Mouse (Mus musculus) heart, embryonic 15.5 days (tissue): ENCODE measurements around the gene Pgam2. TPM values are rescaled to one million over a fixed set of nuclear protein-coding genes. Genes with fewer than 3 reads are reported as not detected.

Experiments
- ATAC-seq: fragments of 200-750 bp; cut with Nextera tagmentation; replicated peaks from 2 replicates; pipeline ENCODE4 v1.8.0; 2017; ENCODE audit warnings: low read depth, moderate TSS enrichment; ENCODE audit not compliant: insufficient number of reproducible peaks, insufficient read depth, low FRiP score
- H3K27ac ChIP-seq: fragments of 300-500 bp; sonication (generic); 2 replicates; pipeline ENCODE4 v1.5.1; 2015; ENCODE audit warnings: mild to moderate bottlenecking, inconsistent platforms
- H3K27me3 ChIP-seq: fragments of 300-500 bp; sonication (generic); 2 replicates; pipeline ENCODE4 v1.6.1; 2015; ENCODE audit warnings: inconsistent platforms
- H3K36me3 ChIP-seq: fragments of 300-500 bp; sonication (generic); 2 replicates; pipeline ENCODE4 v1.6.1; 2015; ENCODE audit warnings: mild to moderate bottlenecking, inconsistent platforms
- H3K4me1 ChIP-seq: fragments of 300-500 bp; sonication (generic); replicated peaks from 2 replicates; pipeline ENCODE4 v1.6.1; 2015; ENCODE audit warnings: inconsistent platforms
- H3K4me2 ChIP-seq: fragments of 300-500 bp; sonication (generic); 2 replicates; pipeline ENCODE4 v1.6.1; 2015; ENCODE audit warnings: inconsistent platforms, mild to moderate bottlenecking, moderate library complexity
- H3K4me3 ChIP-seq: fragments of 300-500 bp; sonication (generic); 2 replicates; pipeline ENCODE4 v1.5.1; 2015; ENCODE audit warnings: mild to moderate bottlenecking, inconsistent platforms
- H3K9ac ChIP-seq: fragments of 300-500 bp; sonication (generic); 2 replicates; pipeline ENCODE4 v1.6.1; 2015; ENCODE audit warnings: mild to moderate bottlenecking, inconsistent platforms
- H3K9me3 ChIP-seq: fragments of 300-500 bp; sonication (generic); replicated peaks from 2 replicates; pipeline ENCODE4 v1.6.1; 2016; ENCODE audit warnings: inconsistent platforms
- WGBS: fragments of 180-500 bp; shearing (Covaris S2); methylation state at CpG from one replicate; pipeline ENCODE4 v1.1.7; 2015; ENCODE audit warnings: mixed read lengths; 5-methylcytosine and 5-hydroxymethylcytosine counted together
- polyA plus RNA-seq: library from polyadenylated mRNA; unstranded; fragments of >200 nt; fragmentation: Nextera tagmentation; extraction: Ambion mirVana; gene quantifications from 2 replicates; pipeline ENCODE4 v1.2.1, GENCODE M21; 2015

Pgam2 gene
- polyA plus RNA-seq, 1 experiment from 2014 or later: 993 TPM

DNA sequence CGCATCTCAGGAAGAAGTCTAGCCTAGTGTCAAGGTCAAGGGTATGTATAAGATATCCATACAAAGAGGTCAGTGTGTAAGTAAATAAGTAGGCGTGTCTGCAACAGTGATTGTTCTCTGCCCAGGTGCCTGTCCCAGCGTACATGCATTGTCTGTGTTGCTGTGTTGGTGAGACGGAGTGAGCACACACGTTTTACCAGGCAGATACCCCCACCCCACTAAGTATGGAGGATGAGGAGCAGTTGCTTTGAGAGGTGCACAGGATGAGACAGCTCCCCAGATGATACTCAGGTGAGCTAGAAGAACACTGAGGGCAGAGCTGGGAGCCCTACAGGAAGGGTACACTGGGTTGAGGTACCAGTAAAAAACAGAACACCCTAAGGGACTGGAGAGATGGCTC lies 641 bp upstream of the Pgam2 start:
- no peak for ATAC-seq
- 51% methylated on average over 5 of the region's 5 CpGs for WGBS
- Histone ChIP-seq H3K9ac (no peak overlapping the region), H3K4me3 (no peak overlapping the region), H3K4me2 (peak overlapping the region; percentile 55), H3K4me1 (peaks cover 38% of the 10 kb centered on the region), H3K9me3 (no peaks in the 10 kb centered on the region), H3K27ac (peak overlapping the region; percentile 91), H3K36me3 (peaks cover 22% of the 10 kb centered on the region), H3K27me3 (no peaks in the 10 kb centered on the region)

DNA sequence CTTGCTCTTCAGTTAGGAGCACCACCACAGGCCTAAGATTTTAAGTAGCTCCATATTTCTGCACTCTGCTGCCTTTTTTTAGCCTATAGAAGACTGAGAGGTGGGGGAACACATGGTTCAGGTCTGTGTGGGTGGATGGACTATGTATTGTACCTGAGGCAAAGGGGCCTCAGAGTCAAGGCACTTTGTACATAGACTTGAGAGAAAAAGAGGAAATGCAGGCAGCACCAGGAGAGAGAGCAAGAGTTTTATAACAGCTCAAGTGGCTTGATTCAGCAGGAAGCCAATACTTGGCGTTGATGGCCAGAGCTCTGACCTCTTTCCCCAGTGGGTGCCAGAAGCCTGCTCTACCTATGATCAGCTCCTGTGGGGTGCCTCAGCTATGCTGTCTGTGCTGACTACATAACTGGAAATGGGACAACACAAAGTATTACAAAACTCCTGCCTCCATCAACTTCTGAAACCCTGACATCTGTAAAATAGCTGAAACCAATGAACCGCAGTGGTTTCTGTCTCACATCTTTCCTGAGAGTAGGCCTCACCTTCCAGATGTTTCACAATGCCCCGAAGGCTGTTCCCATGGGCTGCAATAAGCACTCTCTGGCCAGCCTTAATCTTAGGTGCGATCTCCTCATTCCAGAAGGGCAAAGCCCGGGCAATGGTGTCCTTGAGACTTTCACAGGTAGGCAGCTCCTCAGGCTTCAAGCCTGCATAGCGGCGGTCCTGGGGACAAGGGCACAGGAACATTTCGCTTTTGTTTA lies 896 bp downstream of the Pgam2 start:
- H3K4me3 ChIP-seq: peak overlapping the region; percentile 63
- peaks cover 38% of the 10 kb centered on the region for H3K4me1 ChIP-seq
- H3K27me3 ChIP-seq: no peaks in the 10 kb centered on the region
- no peak for ATAC-seq
- H3K27ac ChIP-seq: peak overlapping the region; percentile 91
- H3K9me3 ChIP-seq: no peaks in the 10 kb centered on the region
- H3K9ac ChIP-seq: peak overlapping the region; percentile 79
- WGBS: 50% methylated on average over 8 of the region's 8 CpGs
- H3K4me2 ChIP-seq: peak overlapping the region; percentile 55
- peaks cover 35% of the 10 kb centered on the region for H3K36me3 ChIP-seq

DNA sequence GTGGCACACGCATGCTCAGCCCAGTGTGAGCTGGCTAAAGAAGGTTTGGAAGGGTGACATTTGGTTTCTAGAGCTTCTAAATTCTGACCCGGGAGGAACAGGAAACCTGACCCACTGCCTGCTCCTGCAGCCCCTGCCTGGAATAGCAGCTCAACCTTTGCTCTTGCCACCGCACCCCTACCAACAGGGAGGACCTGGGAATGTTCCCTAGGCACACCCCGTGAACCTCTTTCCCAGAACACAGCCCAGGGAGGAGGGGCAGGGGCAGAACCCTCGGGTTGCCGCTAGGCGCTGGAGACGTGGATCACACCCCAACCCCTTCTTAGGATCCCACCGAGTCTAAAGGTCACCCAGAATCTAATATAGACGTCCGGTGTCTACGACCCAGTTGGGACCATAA lies 1.5 kb downstream of the Pgam2 start:
- H3K27ac ChIP-seq: peak overlapping the region; percentile 91
- H3K36me3 ChIP-seq: peaks cover 42% of the 10 kb centered on the region
- H3K9ac ChIP-seq: peak overlapping the region; percentile 79
- 34% methylated on average over 12 of the region's 12 CpGs for WGBS
- ATAC-seq: 0 out of 2 replicates have a peak, but pooled peaks have one; percentile 24
- no peaks in the 10 kb centered on the region for H3K9me3 ChIP-seq
- H3K27me3 ChIP-seq: no peaks in the 10 kb centered on the region
- peak overlapping the region; percentile 63 for H3K4me3 ChIP-seq
- peaks cover 38% of the 10 kb centered on the region for H3K4me1 ChIP-seq
- peak overlapping the region; percentile 55 for H3K4me2 ChIP-seq

DNA sequence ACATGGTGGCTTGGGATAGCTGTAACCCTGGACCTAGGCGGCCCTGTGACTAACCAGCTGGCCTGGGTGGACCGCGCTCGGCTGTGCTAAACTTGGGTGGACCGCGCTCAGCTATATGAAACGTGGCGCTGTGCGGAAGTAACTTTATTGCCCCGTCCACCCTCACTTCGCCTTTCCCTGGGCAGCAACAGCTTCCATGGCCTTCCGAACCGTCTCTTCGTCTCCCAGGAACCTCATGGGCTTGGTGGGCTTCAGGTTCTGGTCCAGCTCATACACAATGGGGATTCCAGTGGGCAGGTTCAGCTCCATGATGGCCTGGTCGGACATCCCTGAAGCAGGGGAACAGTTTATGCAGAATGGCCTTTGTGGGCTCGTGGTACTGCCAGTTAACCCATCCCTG lies 2.0 kb downstream of the Pgam2 start:
- peak overlapping the region; percentile 91 for H3K27ac ChIP-seq
- H3K9me3 ChIP-seq: no peaks in the 10 kb centered on the region
- H3K4me2 ChIP-seq: peak overlapping the region; percentile 55
- peak overlapping the region; percentile 79 for H3K9ac ChIP-seq
- peak overlapping the region; percentile 63 for H3K4me3 ChIP-seq
- peaks cover 47% of the 10 kb centered on the region for H3K36me3 ChIP-seq
- peaks cover 43% of the 10 kb centered on the region for H3K4me1 ChIP-seq
- no peak for ATAC-seq
- 89% methylated on average over 16 of the region's 16 CpGs for WGBS
- no peaks in the 10 kb centered on the region for H3K27me3 ChIP-seq

DNA sequence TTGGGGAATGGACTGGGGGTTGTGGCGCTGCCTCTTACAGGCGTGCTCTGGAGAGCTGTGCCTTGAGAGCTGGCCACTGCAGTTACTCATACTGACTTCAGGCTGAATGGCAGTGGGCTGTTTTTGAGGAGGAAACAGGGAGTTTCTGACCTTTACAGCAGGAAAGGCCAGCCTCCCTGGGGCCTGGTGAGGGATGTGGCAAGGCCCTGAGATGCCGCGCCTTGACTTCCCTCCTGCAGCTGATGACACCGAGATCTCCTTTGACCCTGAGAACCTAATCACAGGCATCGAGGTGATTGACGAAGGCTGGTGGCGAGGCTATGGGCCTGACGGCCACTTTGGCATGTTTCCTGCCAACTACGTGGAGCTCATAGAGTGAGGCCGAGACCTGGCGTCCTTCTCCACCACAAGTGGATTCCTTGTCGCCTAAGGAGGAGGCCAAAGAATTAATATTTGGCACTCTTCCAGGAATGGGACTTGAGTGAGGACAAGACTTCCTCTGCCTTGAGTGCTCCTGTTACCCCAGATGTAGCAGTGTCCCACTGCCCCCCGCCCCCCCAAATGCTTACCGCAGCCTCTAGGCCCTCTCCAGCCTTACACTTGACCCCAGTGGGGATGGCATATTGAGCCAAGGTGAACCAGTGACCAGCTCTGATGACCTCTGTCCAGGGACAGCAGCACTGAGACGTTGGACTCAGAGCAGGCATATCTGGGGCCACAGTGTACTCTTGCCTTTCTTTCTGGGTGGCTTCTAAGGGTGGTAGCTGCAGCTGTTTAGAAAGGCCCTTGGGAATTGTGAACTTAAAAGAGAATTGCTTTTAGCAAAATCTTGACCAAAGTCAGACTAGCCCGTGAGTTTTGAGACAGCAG lies 3.7 kb downstream of the Pgam2 start:
- no peak overlapping the region for H3K4me2 ChIP-seq
- H3K9me3 ChIP-seq: no peaks in the 10 kb centered on the region
- ATAC-seq: no peak
- no peak overlapping the region for H3K9ac ChIP-seq
- H3K36me3 ChIP-seq: peaks cover 53% of the 10 kb centered on the region
- no peaks in the 10 kb centered on the region for H3K27me3 ChIP-seq
- peak overlapping the region; percentile 91; the same call in 1 of the 2 replicates for H3K27ac ChIP-seq
- 62% methylated on average over 17 of the region's 17 CpGs for WGBS
- H3K4me3 ChIP-seq: no peak overlapping the region
- H3K4me1 ChIP-seq: peaks cover 57% of the 10 kb centered on the region

DNA sequence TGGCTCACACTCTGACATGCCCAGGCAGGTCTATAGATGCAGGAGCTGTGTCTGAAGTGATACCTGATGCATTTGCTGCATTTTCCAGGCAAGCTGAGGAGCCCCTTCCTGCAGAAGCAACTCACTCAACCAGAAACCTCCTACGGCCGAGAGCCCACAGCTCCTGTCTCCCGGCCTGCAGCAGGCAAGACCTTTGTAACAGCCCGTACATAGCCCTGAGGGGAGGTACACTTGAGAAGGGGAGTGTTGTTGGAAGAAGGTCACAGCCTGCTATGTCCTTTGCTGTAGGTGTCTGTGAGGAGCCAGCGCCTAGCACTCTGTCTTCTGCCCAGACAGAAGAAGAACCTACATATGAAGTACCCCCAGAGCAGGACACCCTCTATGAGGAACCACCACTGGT lies 5.6 kb downstream of the Pgam2 start:
- Histone ChIP-seq H3K36me3 (peaks cover 68% of the 10 kb centered on the region), H3K4me2 (no peak overlapping the region), H3K4me1 (peaks cover 46% of the 10 kb centered on the region), H3K27me3 (no peaks in the 10 kb centered on the region), H3K9me3 (no peaks in the 10 kb centered on the region), H3K27ac (no peak overlapping the region), H3K9ac (no peak overlapping the region), H3K4me3 (no peak overlapping the region)
- 79% methylated on average over 5 of the region's 5 CpGs for WGBS
- ATAC-seq: no peak

DNA sequence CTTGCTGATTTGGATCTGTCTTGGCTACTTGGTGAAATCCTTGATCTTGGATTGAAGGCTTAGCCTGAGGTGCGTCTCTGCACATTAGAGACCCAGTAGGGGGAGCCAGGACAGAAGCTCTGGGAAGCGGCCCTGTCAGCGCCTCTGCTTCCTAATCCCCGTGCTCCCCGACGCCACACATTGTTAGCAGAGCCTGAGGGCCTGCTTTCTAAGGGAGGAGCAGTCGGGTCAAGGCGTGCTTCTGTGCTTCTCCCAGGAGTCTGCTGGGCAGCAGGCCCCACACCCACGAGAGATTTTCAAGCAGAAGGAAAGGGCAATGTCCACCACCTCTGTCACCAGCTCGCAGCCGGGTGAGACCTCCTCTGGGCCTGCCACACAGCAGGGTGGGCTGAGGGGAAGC lies 6.2 kb downstream of the Pgam2 start:
- H3K27me3 ChIP-seq: no peaks in the 10 kb centered on the region
- H3K36me3 ChIP-seq: peaks cover 73% of the 10 kb centered on the region
- H3K9ac ChIP-seq: no peak overlapping the region
- ATAC-seq: no peak
- no peak overlapping the region for H3K4me3 ChIP-seq
- no peak overlapping the region for H3K4me2 ChIP-seq
- 70% methylated on average over 11 of the region's 11 CpGs for WGBS
- peaks cover 46% of the 10 kb centered on the region for H3K4me1 ChIP-seq
- H3K9me3 ChIP-seq: no peaks in the 10 kb centered on the region
- H3K27ac ChIP-seq: no peak overlapping the region

DNA sequence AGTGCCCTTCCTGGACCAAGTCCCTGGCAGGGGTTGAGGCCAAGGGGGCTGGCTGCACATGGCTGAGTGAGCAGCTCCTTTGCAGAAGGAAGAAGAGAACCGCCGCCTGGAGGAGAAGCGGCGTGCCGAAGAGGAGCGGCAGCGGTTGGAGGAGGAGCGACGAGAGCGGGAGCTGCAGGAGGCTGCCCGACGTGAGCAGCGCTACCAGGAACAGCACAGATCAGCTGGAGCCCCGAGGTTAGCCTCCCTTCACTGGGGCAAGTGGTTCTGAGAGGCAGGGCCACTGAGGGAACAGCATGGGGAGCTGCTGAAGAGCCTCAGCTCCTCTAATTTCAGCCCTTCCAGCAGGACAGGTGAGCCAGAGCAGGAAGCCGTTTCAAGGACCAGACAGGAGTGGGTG lies 6.6 kb downstream of the Pgam2 start:
- WGBS: 81% methylated on average over 15 of the region's 15 CpGs
- Histone ChIP-seq H3K4me1 (peaks cover 45% of the 10 kb centered on the region), H3K27me3 (no peaks in the 10 kb centered on the region), H3K4me2 (no peak overlapping the region), H3K27ac (no peak overlapping the region), H3K9me3 (no peaks in the 10 kb centered on the region), H3K36me3 (peaks cover 78% of the 10 kb centered on the region), H3K9ac (no peak overlapping the region), H3K4me3 (no peak overlapping the region)
- ATAC-seq: no peak

DNA sequence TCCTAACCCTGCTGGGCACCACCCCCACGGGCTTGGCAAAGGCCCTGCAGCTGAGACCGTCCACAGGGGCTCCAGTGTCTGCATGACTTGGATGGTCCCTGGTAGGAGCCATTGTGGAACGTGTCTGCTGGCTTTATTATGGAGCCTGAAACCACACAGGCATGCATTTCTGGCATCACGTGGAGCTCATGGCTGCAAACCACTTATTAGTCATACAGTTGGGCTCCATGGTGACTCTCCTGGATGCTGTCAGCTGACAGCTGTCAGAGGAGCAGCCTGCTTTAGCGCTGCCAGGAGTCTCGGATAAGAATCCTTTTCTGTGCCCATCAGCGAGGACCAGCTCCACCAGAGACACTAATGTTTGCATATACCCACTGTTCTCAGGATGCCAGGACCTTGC lies 7.8 kb downstream of the Pgam2 start:
- peaks cover 33% of the 10 kb centered on the region for H3K4me1 ChIP-seq
- H3K27ac ChIP-seq: peak overlapping the region; percentile 76
- no peak; the same call in 1 of the 2 replicates for ATAC-seq
- peaks cover 72% of the 10 kb centered on the region for H3K36me3 ChIP-seq
- 52% methylated on average over 7 of the region's 7 CpGs for WGBS
- no peaks in the 10 kb centered on the region for H3K9me3 ChIP-seq
- H3K9ac ChIP-seq: no peak overlapping the region
- no peak overlapping the region for H3K4me3 ChIP-seq
- H3K4me2 ChIP-seq: no peak overlapping the region
- H3K27me3 ChIP-seq: no peaks in the 10 kb centered on the region

DNA sequence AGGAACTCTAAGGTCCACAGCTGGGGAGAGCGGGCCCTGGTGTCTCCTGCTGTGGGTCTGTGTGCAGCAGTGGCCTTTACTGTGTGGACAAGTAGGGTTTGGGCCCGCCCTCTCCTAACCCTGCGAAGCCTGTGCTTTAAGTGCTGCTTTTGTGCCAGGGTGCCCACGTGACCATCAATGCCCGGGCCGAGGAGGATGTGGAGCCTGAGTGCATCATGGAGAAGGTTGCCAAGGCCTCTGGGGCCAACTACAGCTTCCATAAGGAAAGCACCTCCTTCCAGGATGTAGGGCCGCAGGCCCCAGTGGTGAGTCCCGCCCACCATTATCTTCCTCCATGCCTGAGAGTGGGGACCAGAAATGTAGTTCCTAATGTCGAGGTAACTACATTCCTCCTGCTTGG lies 8.2 kb downstream of the Pgam2 start:
- H3K27ac ChIP-seq: peak overlapping the region; percentile 76
- no peak overlapping the region for H3K4me3 ChIP-seq
- ATAC-seq: no peak

DNA sequence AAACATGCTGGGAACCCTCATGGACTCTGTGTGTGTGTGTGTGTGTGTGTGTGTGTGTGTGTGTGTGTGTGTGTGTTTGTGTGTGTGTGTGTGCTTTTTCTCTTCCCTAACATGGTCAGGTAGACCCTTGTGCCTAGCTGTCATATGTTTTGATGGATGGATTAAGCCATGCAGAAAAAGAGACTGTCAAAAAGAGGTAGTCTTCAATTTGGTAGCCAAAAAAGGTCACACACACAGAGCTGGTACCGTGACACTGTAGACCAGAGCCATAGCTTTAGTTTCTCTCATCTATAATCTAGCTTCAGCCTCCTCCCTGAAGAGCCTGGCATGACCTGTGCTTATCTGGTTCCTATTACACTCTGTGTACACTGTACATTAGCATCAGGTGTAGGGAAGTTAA lies 13.1 kb downstream of the Pgam2 start:
- Histone ChIP-seq H3K4me3 (no peak overlapping the region), H3K4me1 (peaks cover 25% of the 10 kb centered on the region), H3K4me2 (no peak overlapping the region), H3K27ac (no peak overlapping the region), H3K9me3 (no peaks in the 10 kb centered on the region), H3K36me3 (peaks cover 31% of the 10 kb centered on the region), H3K9ac (no peak overlapping the region), H3K27me3 (no peaks in the 10 kb centered on the region)
- 76% methylated on average over 1 of the region's 1 CpGs for WGBS
- ATAC-seq: no peak

More for the DNA sequence above, 8.2 kb downstream of the Pgam2 start:
- H3K9ac ChIP-seq: no peak overlapping the region
- peaks cover 68% of the 10 kb centered on the region for H3K36me3 ChIP-seq
- peaks cover 28% of the 10 kb centered on the region for H3K4me1 ChIP-seq
- H3K27me3 ChIP-seq: no peaks in the 10 kb centered on the region
- no peak overlapping the region for H3K4me2 ChIP-seq
- H3K9me3 ChIP-seq: no peaks in the 10 kb centered on the region
- WGBS: 83% methylated on average over 9 of the region's 9 CpGs
